Mouse (Mus musculus) heart, embryonic 14.5 days (tissue): ENCODE results near the gene Mgea5. TPM values are rescaled to one million over a fixed set of nuclear protein-coding genes. Genes with fewer than 3 reads are reported as not detected.

Experiments used
- ATAC-seq: fragments of 200-750 bp; cut with Nextera tagmentation; 2 replicates; pipeline ENCODE4 v1.8.0; 2017; ENCODE audit warnings: low read depth, moderate TSS enrichment; ENCODE audit not compliant: insufficient number of reproducible peaks, insufficient read depth, low FRiP score
- H3K27ac ChIP-seq, 2 experiments: fragments of 200-500 bp in 1 of 2; fragments of 300-500 bp in 1 of 2; sonication (generic) in 1 of 2; replicated peaks in 1 of 2; 2 replicates each; pipeline ENCODE4 v1.5.1; 2012 to 2014; ENCODE audit warnings: low read depth in 2 of 2, low read length in 2 of 2, control low read depth in 1 of 2, mild to moderate bottlenecking in 1 of 2, mixed read lengths in 1 of 2; ENCODE audit not compliant: control insufficient read depth in 1 of 2, insufficient read depth in 1 of 2
- H3K27me3 ChIP-seq: fragments of 300-500 bp; sonication (generic); 2 replicates; pipeline ENCODE4 v1.6.1; 2014; ENCODE audit warnings: mild to moderate bottlenecking, low read length, control low read depth; ENCODE audit not compliant: control insufficient read depth, insufficient read depth
- H3K36me3 ChIP-seq: fragments of 300-500 bp; sonication (generic); 2 replicates; pipeline ENCODE4 v1.6.1; 2014; ENCODE audit warnings: mild to moderate bottlenecking, control low read depth, low read length, mixed read lengths; ENCODE audit not compliant: control insufficient read depth, insufficient read depth
- H3K4me1 ChIP-seq, 2 experiments: fragments of 200-500 bp in 1 of 2; fragments of 300-500 bp in 1 of 2; sonication (generic) in 1 of 2; 2 replicates each; pipeline ENCODE4 v1.6.1; 2012 to 2014; ENCODE audit warnings: low read length in 2 of 2, control low read depth in 1 of 2, mixed read lengths in 1 of 2; ENCODE audit not compliant: control insufficient read depth in 2 of 2, insufficient read depth in 2 of 2
- H3K4me2 ChIP-seq: fragments of 300-500 bp; sonication (generic); 2 replicates; pipeline ENCODE4 v1.6.1; 2014; ENCODE audit warnings: mild to moderate bottlenecking, low read length
- H3K4me3 ChIP-seq, 2 experiments: fragments of 200-500 bp in 1 of 2; fragments of 300-500 bp in 1 of 2; sonication (generic) in 1 of 2; 2 replicates each; pipeline ENCODE4 v1.5.1; 2012 to 2014; ENCODE audit warnings: low read length in 2 of 2, mild to moderate bottlenecking in 2 of 2, control low read depth in 1 of 2, low read depth in 1 of 2, moderate library complexity in 1 of 2; ENCODE audit not compliant: control insufficient read depth in 1 of 2, insufficient read depth in 1 of 2
- H3K9ac ChIP-seq: fragments of 300-500 bp; sonication (generic); 2 replicates; pipeline ENCODE4 v1.6.1; 2014; ENCODE audit warnings: mild to moderate bottlenecking, low read length
- H3K9me3 ChIP-seq: fragments of 300-500 bp; sonication (generic); 2 replicates; pipeline ENCODE4 v1.6.1; 2016; ENCODE audit warnings: low read length, control low read depth; ENCODE audit not compliant: control insufficient read depth
- WGBS: fragments of 180-500 bp; shearing (Covaris S2); extraction: QIAGEN DNeasy Blood & Tissue Kit; methylation state at CpG from one replicate; pipeline ENCODE4 v1.1.7; 2014; 5-methylcytosine and 5-hydroxymethylcytosine counted together
- polyA plus RNA-seq: library from polyadenylated mRNA; unstranded; fragments of >200 nt; fragmentation: Nextera tagmentation; extraction: Ambion mirVana; gene quantifications from 2 replicates; pipeline ENCODE4 v1.2.1, GENCODE M21; 2014

Mgea5 gene
- polyA plus RNA-seq: 47.0 and 47.1 TPM in 2 replicates

DNA sequence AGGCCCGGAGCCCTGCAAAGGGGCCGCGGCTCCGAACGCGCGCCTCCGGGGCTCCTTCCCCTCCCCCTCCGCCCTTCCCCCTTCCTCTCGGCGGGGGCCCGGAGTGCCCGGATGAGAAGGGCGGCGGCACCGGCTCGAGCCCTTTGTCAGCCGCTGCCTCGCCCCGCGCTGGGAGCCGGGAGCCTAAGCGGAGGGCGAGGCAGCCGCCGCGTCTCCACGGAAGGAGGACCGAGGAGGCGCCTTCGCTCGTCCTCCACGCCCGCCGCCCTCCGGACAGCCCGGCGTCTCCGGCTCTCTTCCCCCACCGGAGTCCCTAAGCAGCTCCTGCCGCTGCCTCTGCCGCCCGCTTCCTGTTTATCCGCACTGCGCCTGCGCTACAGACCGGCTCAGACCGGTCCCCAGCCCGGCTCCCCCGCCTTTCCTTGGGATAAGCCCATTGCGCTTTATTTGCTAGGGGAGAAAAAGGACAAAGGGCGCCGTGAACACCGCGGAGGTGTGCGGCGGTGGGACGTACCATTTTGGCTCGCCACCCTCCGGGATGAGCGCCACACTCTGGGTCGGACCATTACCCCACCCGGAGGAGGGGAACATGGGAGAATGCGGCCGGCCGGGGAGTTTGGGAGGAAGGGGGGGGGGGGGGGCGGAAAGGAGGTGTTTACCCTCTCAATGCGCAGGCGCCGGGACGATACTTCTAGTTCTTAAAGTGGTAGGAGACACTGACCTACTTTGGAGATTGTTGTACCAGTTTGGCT is at the start of gene Mgea5:
Mgea5 (minus strand) TSS at position 657 of the 752 bp plus-strand sequence.
- peaks cover 7 to 24% of the 10 kb centered on the region in 2 experiments for H3K4me1 ChIP-seq
- 0% methylated on average over 62 of the region's 71 CpGs for WGBS
- peak; percentile 98 for ATAC-seq

DNA sequence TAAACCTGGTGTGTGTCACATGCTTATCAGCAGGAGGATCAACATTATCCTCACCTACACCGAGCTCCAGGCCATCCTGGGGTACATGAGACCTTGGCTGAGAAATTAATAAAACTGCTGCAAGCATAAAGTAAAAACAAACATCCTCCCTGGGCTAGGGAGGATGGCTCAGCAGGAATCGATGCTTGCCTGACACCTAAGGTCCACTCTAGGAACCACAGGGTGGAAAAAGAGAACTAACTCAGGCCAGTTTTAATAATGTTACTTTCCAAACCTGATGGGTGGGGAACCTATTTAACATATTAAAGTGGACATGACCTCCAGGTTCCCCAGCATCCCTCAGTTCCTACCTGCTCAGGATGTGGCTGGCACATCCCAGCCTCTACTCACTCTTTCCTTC is 47.0 kb upstream of the Mgea5 start:
- Histone ChIP-seq H3K4me2 (no peak overlapping the region), H3K9ac (no peak overlapping the region), H3K36me3 (no peaks in the 10 kb centered on the region), H3K27ac (no peak overlapping the region), H3K4me1 (peaks cover 3 to 23% of the 10 kb centered on the region in 2 experiments; a peak in 3 of 4 replicates), H3K27me3 (no peaks in the 10 kb centered on the region), H3K4me3 (no peak overlapping the region), H3K9me3 (0 out of 2 replicates have a peak, but pooled peaks cover 4% of the 10 kb centered on the region)
- no peak for ATAC-seq
- WGBS: 51% methylated on average over 2 of the region's 2 CpGs

More for the DNA sequence above, at the start of gene Mgea5:
- peaks cover 25% of the 10 kb centered on the region for H3K36me3 ChIP-seq
- H3K27me3 ChIP-seq: no peaks in the 10 kb centered on the region
- H3K9me3 ChIP-seq: no peaks in the 10 kb centered on the region
- peak within 1 kb of the TSS; percentile 82 for H3K4me2 ChIP-seq
- H3K27ac ChIP-seq: peak within 1 kb of the TSS; percentile 92 to 94
- peak within 1 kb of the TSS; percentile 86 to 90 for H3K4me3 ChIP-seq
- H3K9ac ChIP-seq: peak within 1 kb of the TSS; percentile 95

DNA sequence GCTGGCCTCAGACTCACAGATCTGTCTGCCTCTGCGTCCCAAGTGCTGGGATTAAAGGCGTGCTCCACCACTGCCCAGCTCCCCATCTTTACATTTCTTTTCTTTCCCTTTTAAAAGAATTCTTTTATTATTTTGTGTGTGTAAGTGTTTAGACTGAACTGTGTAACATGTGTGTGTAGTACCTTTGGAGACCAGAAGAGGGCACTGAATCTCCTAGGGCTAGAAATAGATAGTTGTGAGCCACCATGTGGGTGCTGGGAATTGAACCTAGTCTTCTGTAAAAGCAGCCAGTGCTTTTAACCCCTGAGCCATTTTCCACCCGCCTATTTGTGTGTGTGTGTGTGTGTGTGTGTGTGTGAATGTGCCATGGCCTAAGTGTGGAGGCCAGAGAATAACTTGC is 44.1 kb upstream of the Mgea5 start:
- no peak overlapping the region for H3K27ac ChIP-seq
- H3K9me3 ChIP-seq: 0 out of 2 replicates have a peak, but pooled peaks cover 4% of the 10 kb centered on the region
- no peaks in the 10 kb centered on the region for H3K27me3 ChIP-seq
- no peak overlapping the region for H3K9ac ChIP-seq
- H3K4me3 ChIP-seq: no peak overlapping the region
- H3K36me3 ChIP-seq: no peaks in the 10 kb centered on the region
- ATAC-seq: no peak
- H3K4me2 ChIP-seq: no peak overlapping the region
- WGBS: 96% methylated on average over 3 of the region's 3 CpGs
- peaks cover 0 to 18% of the 10 kb centered on the region in 2 experiments; a peak in 3 of 4 replicates for H3K4me1 ChIP-seq

DNA sequence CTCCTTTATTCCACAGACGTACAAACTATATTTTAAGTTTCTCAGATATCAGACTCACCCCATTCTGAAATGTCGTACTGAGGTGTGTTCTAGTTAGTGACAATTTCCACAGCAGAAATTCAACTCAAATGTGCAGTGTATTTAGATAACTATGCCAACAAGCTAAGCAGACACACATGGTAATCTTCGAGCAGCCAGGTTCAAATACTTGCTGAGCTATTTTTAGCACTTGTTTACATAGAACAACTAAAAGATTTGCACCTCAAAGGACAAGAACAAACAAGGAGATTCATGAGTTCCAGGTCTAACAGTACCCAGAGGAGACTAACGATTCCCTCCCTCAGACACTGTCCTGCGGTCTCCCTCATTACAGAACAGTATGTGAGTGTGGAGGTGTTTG is 43.5 kb upstream of the Mgea5 start:
- Histone ChIP-seq H3K9me3 (0 out of 2 replicates have a peak, but pooled peaks cover 4% of the 10 kb centered on the region), H3K27ac (peak overlapping the region in 1 of 2 experiments; percentile 61; a peak in 1 of 4 replicates), H3K27me3 (no peaks in the 10 kb centered on the region), H3K4me1 (peaks cover 0 to 18% of the 10 kb centered on the region in 2 experiments; a peak in 3 of 4 replicates), H3K36me3 (no peaks in the 10 kb centered on the region), H3K4me2 (no peak overlapping the region), H3K4me3 (no peak overlapping the region), H3K9ac (no peak overlapping the region)
- no peak for ATAC-seq
- 57% methylated on average over 5 of the region's 5 CpGs for WGBS

DNA sequence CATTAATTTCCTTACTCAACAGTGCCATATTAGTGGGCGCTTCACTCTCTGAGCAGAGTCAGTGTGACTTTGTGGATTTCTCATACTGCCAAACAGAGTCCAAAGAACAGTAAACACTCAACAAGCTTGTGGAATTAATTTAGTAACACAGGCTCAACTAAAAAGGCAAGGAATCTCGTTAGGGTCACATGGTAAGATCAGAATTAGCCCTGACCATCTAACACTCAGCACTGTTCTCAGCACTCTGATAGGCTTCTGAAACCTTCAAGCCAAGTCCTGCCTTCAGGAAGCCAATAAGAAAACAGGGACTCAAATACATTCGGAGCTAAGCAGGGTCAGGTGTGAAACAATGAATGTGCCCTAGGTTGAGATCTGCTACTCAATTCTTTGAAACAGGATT is 42.5 kb upstream of the Mgea5 start:
- no peak overlapping the region for H3K4me3 ChIP-seq
- no peaks in the 10 kb centered on the region for H3K36me3 ChIP-seq
- no peaks in the 10 kb centered on the region for H3K27me3 ChIP-seq
- peaks cover 0 to 22% of the 10 kb centered on the region in 2 experiments; a peak in 3 of 4 replicates for H3K4me1 ChIP-seq
- H3K9ac ChIP-seq: no peak overlapping the region
- no peak overlapping the region for H3K4me2 ChIP-seq
- WGBS: 64% methylated on average over 3 of the region's 3 CpGs
- peak overlapping the region in 1 of 2 experiments; percentile 24; a peak in 2 of 4 replicates for H3K27ac ChIP-seq
- H3K9me3 ChIP-seq: 0 out of 2 replicates have a peak, but pooled peaks cover 4% of the 10 kb centered on the region
- no peak; the same call in 1 of the 2 replicates for ATAC-seq

DNA sequence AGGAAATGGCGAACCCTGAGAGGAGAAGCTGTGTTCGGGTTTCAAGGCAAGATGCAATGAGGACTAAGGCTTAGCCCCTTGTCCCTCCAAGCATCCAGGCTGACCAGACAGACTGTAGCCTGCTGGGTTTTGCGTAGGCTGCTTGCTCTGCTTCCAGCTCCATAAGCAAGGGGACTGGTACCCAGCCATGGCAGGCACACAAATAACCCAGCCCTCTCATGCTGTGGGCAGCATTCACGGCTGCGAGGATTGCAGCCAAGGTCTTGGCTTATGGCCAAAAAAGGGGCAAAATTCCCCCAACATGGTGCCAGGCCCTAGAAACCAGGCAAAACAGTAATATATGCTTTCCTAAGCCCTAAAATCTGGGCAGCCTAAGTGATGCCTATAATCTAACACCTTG is 38.2 kb upstream of the Mgea5 start:
- H3K4me2 ChIP-seq: no peak overlapping the region
- H3K27ac ChIP-seq: no peak overlapping the region
- H3K27me3 ChIP-seq: no peaks in the 10 kb centered on the region; the same call in 1 of the 2 replicates
- WGBS: 79% methylated on average over 5 of the region's 5 CpGs
- H3K36me3 ChIP-seq: peaks cover 7% of the 10 kb centered on the region; the same call in 1 of the 2 replicates
- H3K9ac ChIP-seq: no peak overlapping the region
- ATAC-seq: no peak
- no peaks in the 10 kb centered on the region for H3K9me3 ChIP-seq
- peaks cover 0 to 13% of the 10 kb centered on the region in 2 experiments; a peak in 2 of 4 replicates for H3K4me1 ChIP-seq
- H3K4me3 ChIP-seq: no peak overlapping the region

DNA sequence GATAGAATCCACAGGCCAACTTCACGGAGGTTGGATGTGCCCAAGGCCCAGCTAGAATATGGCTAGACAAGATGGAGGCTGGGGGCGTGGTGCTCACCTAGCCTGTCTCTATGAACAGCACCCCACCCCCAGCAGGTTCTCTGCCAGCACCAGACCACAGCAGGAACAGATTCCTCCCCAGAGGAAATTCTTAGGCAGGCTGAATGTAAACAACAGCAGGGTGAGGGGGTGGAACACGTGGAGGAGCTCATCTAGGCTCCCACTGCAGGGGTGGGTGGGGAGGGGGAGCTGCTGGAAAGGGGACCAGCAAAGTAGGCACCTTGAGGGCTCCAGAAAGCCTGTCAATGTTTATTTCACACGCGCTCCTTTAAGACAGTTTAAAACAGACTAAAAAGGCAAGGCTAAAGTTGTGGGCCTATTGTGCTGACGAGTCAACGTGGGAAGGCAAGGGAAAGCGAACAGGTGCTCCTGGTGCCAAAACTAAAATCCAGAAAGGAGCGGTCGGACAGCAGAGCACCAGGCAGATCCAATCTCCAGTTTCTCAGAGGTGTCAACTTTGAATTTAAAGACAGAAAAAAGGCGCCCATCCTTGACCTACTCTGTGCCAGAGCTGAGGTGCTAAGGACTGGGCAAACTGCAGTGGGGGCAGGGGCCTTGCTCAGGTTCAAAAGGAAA is 34.3 kb upstream of the Mgea5 start:
- H3K27ac ChIP-seq: no peak overlapping the region
- 76% methylated on average over 11 of the region's 11 CpGs for WGBS
- H3K36me3 ChIP-seq: peaks cover 7% of the 10 kb centered on the region; the same call in 1 of the 2 replicates
- ATAC-seq: no peak
- H3K4me2 ChIP-seq: no peak overlapping the region
- peaks cover 16% of the 10 kb centered on the region for H3K27me3 ChIP-seq
- no peak overlapping the region for H3K9ac ChIP-seq
- no peak overlapping the region for H3K4me3 ChIP-seq
- peaks cover 7 to 16% of the 10 kb centered on the region in 2 experiments; a peak in 3 of 4 replicates for H3K4me1 ChIP-seq
- H3K9me3 ChIP-seq: no peaks in the 10 kb centered on the region
